8 mouse cellular contexts compared by ENCODE assay signal in genomic region chr6:53795788-53796187, GRCm38 (mm10). TPM values are rescaled to one million over a fixed set of nuclear protein-coding genes. Genes with fewer than 3 reads are reported as not detected.
DNase-seq lines count a peak whose midpoint lies in the region; ATAC-seq lines count a peak whose summit lies in the region.

No protein-coding gene starts in this region.

- H3K27me3 ChIP-seq in heart, embryonic 10.5 days (ENCODE audit: insufficient read depth, poor library complexity, severe bottlenecking): peaks cover 8% of the 10 kb centered on the region
- no peaks in the 10 kb centered on the region for H3K27me3 ChIP-seq in embryonic facial prominence, embryonic 11.5 days (ENCODE audit: control insufficient read depth, insufficient read depth, low read length)
- peaks cover 20% of the 10 kb centered on the region for H3K27me3 ChIP-seq in neural tube, embryonic 13.5 days

- H3K4me2 ChIP-seq in embryonic facial prominence, embryonic 11.5 days (ENCODE audit: low read depth, low read length): no peak overlapping the region
- H3K4me2 ChIP-seq in neural tube, embryonic 13.5 days: no peak overlapping the region

- 20% methylated on average over 5 of the region's 5 CpGs for WGBS in heart, embryonic 10.5 days
- WGBS in embryonic facial prominence, embryonic 11.5 days: 17% methylated on average over 5 of the region's 5 CpGs
- WGBS in neural tube, embryonic 13.5 days: 17% methylated on average over 5 of the region's 5 CpGs

- no peaks in the 10 kb centered on the region for H3K9me3 ChIP-seq in heart, embryonic 10.5 days
- H3K9me3 ChIP-seq in embryonic facial prominence, embryonic 11.5 days (replicated peaks; ENCODE audit: control insufficient read depth, low read length): no peaks in the 10 kb centered on the region
- no peaks in the 10 kb centered on the region for H3K9me3 ChIP-seq in neural tube, embryonic 13.5 days

- H3K27ac ChIP-seq in heart, embryonic 10.5 days: no peak overlapping the region
- no peak overlapping the region for H3K27ac ChIP-seq in embryonic facial prominence, embryonic 11.5 days (replicated peaks; ENCODE audit: low read depth, low read length)
- no peak overlapping the region for H3K27ac ChIP-seq in neural tube, embryonic 13.5 days (replicated peaks)

- H3K4me3 ChIP-seq in heart, embryonic 10.5 days: no peak overlapping the region
- H3K4me3 ChIP-seq in embryonic facial prominence, embryonic 11.5 days (ENCODE audit: low read depth, low read length): no peak overlapping the region
- no peak overlapping the region for H3K4me3 ChIP-seq in neural tube, embryonic 13.5 days

- H3K36me3 ChIP-seq in heart, embryonic 10.5 days: no peaks in the 10 kb centered on the region
- H3K36me3 ChIP-seq in embryonic facial prominence, embryonic 11.5 days (replicated peaks; ENCODE audit: control insufficient read depth, insufficient read depth, low read depth, low read length): no peaks in the 10 kb centered on the region
- no peaks in the 10 kb centered on the region for H3K36me3 ChIP-seq in neural tube, embryonic 13.5 days

- peak; percentile 71 for DNase-seq in heart, adult 11 months
- no peak for DNase-seq in heart, embryonic 10.5 days (ENCODE audit: low spot score)
- peak; percentile 65 for DNase-seq in 3T3-L1 (ENCODE audit: low read depth, low spot score)
- DNase-seq in adrenal gland, postnatal 25 days: peak; percentile 42
- DNase-seq in embryonic facial prominence, embryonic 11.5 days (ENCODE audit: low spot score): peak; percentile 76
- peak; percentile 67 for DNase-seq in kidney, postnatal 14 days

- H3K4me1 ChIP-seq in heart, embryonic 10.5 days: peaks cover 13% of the 10 kb centered on the region; the same call in 1 of the 2 replicates
- H3K4me1 ChIP-seq in embryonic facial prominence, embryonic 11.5 days (ENCODE audit: control insufficient read depth, insufficient read depth, low read length): no peaks in the 10 kb centered on the region; the same call in 1 of the 2 replicates
- H3K4me1 ChIP-seq in neural tube, embryonic 13.5 days (replicated peaks): peaks cover 11% of the 10 kb centered on the region

- ATAC-seq in embryonic facial prominence, embryonic 11.5 days (replicated peaks; ENCODE audit: insufficient number of reproducible peaks, low FRiP score, low TSS enrichment, low read depth): no peak
- ATAC-seq in neural tube, embryonic 13.5 days (ENCODE audit: low read depth): peak; percentile 64
- no peak for ATAC-seq in activated CD4-positive, CD25-positive, alpha-beta regulatory T cell, adult 4 months

- H3K9ac ChIP-seq in embryonic facial prominence, embryonic 11.5 days (replicated peaks; ENCODE audit: low read length): no peak overlapping the region
- no peak overlapping the region for H3K9ac ChIP-seq in neural tube, embryonic 13.5 days

RNA-seq across cellular contexts. Expression of gene Tril, which starts 24.8 kb away (rescaled TPM):
- 7.5 and 15.3 TPM in 2 replicates for polyA plus RNA-seq in heart, embryonic 10.5 days (2016; fragmentation: Nextera tagmentation; extraction: Ambion mirVana)
- 6.3 and 8.1 TPM in 2 replicates for total RNA-seq in adrenal gland, postnatal 25 days (2021)
- 36.0 and 39.7 TPM in 2 replicates for polyA plus RNA-seq in embryonic facial prominence, embryonic 11.5 days (2014; fragmentation: Nextera tagmentation; extraction: Ambion mirVana)
- 13.6 and 15.4 TPM in 2 replicates for polyA plus RNA-seq in neural tube, embryonic 13.5 days (2015; fragmentation: Nextera tagmentation; extraction: Ambion mirVana)
- polyA plus RNA-seq in activated CD4-positive, CD25-positive, alpha-beta regulatory T cell, adult 4 months (2017; shearing (Covaris generic)): not detected
